Mouse (Mus musculus) hindlimb bud, embryonic 11.5 days (tissue): ENCODE measurements at regions not wholly inside any gene's neighbourhood (a gene's known extent, or its start where the extent isn't known, plus 50 kb on each side); places are given as distances from the start of the nearest gene placed in this dataset.
"Not testable (repeated sequence)": the region's sequence is repeated elsewhere in the genome, so short reads cannot be mapped to it uniquely, and the experiment has no call there.

Experiments
- DNase-seq: peaks from one replicate; pipeline ENCODE4 v3.0.0-alpha.2; 2012; ENCODE audit warnings: low read depth, low spot score; ENCODE audit errors: extremely low spot score

- no peak for DNase-seq
Measured at GRCm38 (mm10) chr1:43302657-43303056, 105.9 kb upstream of the Fhl2 start.

GRCm38 (mm10) chr1:43305349-43306278 lies 108.8 kb upstream of the Fhl2 start:
- no peak for DNase-seq

- no peak for DNase-seq
Measured at GRCm38 (mm10) chr1:43310711-43311695, 114.2 kb upstream of the Fhl2 start.

- DNase-seq: not testable (repeated sequence)
Measured at GRCm38 (mm10) chr1:43316331-43316730, 119.5 kb upstream of the Fhl2 start.

- DNase-seq: no peak
Measured at GRCm38 (mm10) chr1:43317076-43317871, 120.5 kb upstream of the Fhl2 start.

GRCm38 (mm10) chr1:43333488-43333887 lies 110.9 kb upstream of the Nck2 start:
- DNase-seq: not testable (repeated sequence)

DNA sequence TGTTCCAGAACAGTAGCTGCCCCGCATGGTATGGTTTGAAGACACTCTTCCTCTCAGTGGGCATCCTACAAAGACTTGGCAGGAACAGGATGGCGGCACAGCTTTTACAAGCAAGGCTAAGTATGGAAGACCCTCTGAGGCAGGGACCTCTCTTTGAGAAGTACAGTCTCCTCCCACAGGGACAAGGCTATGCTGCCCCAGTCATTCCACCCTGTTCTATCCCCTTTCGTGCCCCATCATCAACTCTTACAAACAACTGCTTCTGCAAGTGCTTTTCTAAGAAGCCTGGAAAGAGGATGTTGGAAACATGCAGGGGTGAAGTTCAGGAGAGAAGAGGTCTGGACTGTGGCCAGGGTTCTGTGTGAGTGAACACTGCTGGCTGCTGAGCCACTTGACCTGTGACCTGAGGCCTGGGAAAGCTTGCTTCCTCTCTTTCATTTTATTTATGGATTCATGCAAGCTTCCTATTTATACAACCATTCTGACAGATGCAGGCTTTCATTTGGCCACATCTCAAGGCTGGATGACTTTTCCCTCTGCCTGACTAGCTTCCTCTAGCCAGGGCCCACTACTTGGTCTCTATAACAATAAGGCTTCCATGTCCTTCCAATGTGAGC lies 107.1 kb upstream of the Nck2 start:
- DNase-seq: no peak

DNA sequence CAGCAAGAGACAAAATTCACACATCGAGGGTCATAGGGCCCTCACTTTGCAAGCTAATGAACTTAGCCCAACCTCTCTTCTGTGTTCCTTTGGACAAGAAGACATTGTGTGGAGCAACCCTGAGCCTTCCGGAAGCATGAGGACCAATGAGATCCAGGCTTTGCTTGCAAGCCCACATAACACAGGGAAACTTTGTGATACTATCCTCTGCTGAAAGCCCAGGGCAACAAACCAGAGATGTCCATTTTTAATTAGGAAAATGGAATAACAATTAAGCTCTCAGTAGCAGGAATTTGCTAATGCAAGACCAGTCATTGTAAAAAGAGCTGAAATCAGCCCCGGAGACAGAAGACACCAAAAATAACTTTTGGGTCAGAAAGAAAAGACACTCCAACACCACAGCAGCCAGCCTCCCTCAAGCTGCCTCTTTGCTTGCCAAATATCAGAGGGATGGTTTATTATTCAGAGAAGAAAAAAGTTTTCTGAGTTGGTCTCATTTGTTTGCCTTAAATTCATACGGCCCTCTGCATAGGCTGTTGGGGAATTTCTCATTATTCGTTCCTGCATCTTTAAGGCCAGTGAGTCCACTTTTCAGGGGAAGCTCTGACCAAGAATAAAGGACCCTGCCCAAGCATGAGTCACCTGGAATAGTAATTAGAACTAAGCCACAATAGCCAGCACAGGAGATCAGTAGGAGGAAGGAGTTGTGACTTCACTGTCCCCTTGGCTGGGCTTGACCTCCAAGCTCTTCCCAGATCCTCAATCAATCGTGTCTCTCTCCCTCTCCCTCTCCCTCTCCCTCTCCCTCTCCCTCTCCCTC lies 106.1 kb upstream of the Nck2 start:
- DNase-seq: no peak

GRCm38 (mm10) chr1:43342848-43343247 lies 101.5 kb upstream of the Nck2 start:
- no peak for DNase-seq

- DNase-seq: no peak
Measured at GRCm38 (mm10) chr1:43343410-43343809, 101.0 kb upstream of the Nck2 start.

- DNase-seq: no peak
Measured at GRCm38 (mm10) chr1:43344001-43344400, 100.4 kb upstream of the Nck2 start.

GRCm38 (mm10) chr1:43347152-43347551 lies 97.2 kb upstream of the Nck2 start:
- no peak for DNase-seq

GRCm38 (mm10) chr1:43349966-43350365 lies 94.4 kb upstream of the Nck2 start:
- no peak for DNase-seq

- no peak for DNase-seq
Measured at GRCm38 (mm10) chr1:43358191-43358590, 86.2 kb upstream of the Nck2 start.

DNA sequence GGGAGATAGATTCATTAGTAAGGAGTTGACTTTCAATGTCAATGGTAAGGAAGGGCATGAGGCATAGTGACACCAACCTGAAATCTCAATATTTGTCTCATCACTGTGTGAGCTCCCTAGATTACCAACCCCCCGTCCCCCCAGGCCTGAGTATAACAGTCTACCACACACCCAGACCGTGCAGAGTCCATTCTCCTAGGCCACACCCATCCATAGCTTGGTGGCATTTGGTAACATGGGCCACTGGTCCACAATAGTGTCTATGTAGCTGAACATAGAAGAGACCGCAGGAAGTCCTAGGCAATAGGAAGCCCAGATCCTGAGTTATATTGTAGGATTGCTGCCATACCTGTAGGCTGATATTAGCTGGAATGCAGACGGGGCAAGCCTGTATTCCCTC lies 84.7 kb upstream of the Nck2 start:
- DNase-seq: no peak

- DNase-seq: no peak
Measured at GRCm38 (mm10) chr1:43360291-43360690, 84.1 kb upstream of the Nck2 start.

DNA sequence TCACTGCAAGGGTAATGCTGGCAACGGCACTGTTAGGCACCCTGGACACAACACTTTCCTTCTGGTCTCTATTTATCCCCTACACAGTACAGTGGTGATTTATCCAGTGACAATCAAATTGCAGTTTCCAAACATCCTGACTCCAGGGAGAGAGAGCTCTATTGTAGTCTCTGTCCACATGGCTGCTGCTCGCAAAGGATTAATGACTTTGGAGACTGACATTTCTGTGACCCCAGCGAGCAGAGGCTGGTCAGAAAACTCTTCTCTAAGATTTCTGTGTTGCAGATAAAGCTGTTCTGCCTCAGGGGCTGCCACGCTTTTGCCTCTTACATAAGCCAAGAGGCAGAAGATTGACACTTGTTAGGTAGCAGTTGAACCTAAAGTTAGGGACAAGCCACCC lies 83.6 kb upstream of the Nck2 start:
- DNase-seq: no peak

GRCm38 (mm10) chr1:43361455-43361863 lies 82.9 kb upstream of the Nck2 start:
- no peak for DNase-seq

- DNase-seq: no peak
Measured at GRCm38 (mm10) chr1:43362136-43362535, 82.2 kb upstream of the Nck2 start.
